Mouse (Mus musculus): Measurements from ENCODE around the gene Rfx5.
"Not testable (repeated sequence)": the region's sequence is repeated elsewhere in the genome, so short reads cannot be mapped to it uniquely, and the experiment has no call there.

Rfx5 gene

DNA sequence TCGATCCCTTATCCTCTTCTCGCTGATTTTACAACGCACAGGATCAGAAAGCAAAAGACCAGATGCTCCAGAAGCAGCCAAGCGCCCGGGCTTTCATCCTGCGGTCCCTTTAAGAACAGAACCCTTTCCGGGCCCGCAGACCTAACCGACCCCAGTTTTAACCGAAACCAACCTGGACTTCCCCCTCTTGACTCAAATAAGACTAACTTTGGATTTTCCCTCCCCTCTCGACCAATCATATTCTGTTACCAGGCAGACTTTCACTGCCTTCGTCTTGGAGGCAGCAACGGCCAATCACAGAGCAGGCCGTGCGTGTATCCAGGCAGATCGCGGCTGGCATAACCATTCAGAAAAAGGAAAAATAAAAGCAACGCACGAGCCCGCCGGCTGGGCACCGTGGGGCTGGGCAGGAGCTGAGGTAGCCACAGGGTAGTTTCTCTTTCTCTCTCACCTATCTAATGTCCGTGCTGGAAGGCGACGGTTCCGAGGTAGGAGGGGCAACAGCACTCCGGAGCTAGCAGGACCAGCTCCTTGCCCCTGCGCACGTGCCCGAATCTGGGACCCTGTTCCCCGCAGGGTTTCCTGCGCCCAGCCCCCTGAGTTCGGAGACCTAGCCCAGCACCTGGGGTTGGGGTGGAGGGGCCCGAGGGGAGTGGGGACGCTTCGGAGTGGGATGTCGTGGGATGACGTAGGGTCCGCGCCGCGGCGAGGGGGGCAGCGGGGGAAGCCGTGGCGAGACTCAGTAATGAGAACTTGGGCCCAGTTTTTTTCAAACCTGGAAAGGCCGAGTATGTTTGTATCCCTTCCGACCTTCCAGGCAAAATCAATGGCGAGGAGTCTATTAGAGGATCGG is at the start of gene Rfx5:
Gene Rfx5 (plus strand): TSS at position 312 of the 853 bp plus-strand sequence.
- DNase-seq (ENCODE audit: low spot score): peak; percentile 79

DNA sequence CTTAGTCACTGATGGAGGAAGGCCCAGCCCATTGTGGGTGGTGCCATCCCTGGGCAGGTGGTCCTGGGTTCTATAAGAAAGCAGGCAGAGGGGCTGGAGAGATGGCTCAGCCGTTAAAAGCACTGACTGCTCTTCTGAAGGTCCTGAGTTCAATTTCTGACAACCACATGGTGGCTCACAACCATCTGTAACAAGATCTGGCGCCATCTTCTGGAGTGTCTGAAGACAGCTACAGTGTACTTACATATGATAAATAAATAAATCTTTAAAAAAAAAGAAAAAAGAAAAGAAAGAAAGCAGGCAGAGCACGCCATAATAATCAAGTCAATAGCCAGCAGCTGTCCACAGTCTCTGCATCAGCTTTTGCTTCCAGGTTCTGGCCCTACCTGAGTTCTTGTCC is 49.1 kb upstream of the Rfx5 start:
- not testable (repeated sequence) for DNase-seq (ENCODE audit: low spot score)

DNA sequence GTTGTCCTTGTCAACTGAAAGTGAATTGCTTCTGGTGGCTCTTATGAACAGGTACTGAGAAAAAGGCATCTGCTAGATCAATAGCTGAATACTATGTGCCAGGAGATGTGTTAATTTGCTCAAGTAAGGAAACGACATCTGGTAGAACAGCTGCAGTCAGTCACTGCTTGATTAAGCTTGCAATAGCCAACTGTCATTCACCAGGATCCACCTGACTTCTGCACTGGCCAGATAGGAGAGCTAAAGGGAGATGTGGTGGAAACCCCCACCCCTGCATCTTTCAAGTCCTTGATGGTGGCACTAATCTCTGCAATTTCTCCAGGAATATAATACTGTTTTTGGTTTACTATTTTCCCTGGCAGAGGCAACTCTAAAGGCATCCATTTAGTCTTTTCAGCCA is 47.4 kb upstream of the Rfx5 start:
- DNase-seq (ENCODE audit: low spot score): no peak

DNA sequence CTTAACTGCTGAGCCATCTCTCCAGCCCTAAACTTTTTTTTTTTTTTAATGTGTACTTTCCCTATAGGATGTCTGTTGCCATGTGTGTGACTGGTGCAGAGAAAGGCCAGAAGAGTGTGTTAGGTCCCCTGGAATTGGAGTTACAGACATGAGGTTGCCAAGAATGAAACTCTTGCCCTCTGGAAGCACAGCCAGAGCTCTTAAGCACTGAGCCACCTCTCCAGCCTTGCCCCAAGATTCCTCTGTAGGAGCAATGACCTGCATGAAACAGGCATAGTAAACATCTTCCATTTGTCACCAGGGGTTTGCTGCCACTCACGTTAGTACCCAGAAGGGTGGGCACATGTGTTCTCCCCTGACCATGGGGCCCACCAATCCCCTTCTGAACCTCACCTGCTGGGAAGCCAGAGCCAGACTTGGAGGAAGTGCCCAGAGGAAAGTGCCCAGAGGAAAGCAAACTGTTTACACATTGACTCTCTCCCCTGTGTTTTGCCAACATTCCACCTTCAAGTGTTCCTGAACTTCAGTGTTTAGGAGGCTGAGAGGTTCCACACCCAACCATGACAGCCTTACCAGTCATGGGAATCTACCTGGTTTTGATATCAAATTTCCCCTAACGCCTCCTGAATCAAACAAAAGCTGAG is 42.7 kb upstream of the Rfx5 start:
- no peak for DNase-seq (ENCODE audit: low spot score)

DNA sequence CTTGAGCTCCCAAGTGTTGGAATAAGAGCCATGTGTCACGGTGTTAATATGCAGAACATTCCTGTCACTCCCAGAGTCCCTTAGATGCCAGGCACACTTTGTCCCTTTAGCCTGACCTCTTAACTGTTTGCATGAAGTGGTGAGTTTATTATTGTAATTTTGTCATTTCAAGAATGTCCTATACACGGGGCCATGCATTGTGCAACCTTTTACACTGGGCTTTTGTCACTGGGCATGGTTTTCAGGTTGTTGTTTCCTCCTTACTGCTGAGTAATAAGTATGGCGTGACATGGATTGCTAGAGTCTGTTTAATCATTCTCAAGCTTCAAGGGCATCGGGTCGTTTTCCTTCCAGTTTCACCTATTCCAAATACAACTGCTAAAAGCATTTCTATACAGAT is 40.1 kb upstream of the Rfx5 start:
- DNase-seq (ENCODE audit: low spot score): no peak

DNA sequence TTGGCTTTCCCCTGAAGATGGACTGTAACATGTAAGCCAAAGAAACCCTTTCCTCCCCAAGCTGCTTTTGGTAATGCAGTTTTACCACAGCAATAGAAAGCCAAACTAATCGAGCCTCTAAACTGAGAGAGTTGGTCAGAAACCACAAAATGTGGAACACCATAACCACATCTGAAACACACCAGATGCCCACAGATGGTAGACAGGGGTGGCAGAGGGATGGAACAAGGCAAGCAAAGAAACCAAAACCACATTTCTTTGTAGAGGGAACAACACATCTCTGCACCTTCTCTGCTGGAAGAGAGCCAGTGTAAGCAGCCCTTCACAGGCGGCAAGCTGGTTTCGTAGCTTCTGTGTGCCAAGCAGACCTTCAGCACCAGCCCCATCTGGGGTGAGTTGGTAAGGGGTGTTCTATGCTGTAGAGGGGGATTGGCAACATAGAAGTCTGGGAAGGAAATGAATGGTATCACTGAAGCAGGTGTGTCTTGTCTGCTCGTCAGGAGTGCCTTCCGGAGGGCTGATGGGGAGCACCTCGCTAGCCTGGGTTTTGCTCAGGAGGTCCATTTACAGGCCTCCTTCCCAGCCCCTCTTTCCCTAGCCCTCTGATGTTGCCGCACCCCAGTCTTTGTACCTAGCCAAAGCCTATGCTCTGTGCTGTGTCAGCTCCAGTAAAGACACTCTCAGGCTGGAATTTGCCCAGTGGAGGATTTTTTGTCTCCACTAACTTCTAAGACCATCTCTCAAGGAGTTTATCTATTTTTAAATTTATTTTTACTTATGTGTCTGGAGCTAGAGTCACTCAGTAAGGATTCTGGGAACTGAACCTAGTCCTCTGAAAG is 37.8 kb upstream of the Rfx5 start:
- DNase-seq (ENCODE audit: low spot score): no peak

DNA sequence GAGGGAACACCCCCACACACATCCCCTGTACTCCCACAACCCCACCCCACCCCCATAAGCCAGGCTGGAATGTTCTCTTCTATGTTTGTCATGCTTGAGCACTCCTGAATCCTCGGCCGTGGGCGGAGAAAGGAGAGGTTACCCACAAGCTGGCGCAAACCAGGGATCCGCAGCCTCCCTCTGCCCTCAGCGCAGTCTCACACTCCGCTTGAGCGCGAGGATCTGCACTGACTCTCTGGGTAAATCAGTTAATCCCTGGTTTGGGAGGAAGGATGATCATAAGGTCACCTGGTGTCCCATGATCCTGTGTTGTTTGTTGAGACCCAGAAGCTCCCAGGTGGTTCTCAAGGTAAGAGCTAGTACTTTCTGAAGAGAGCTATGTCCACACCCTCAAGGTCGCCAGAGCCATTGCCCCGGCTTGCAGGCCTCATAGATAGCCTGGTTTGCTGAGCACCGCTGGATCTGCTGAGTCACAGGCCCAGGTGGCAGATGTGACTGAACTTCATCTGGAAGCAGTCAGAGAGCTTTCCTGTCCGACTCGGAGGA is 36.0 kb upstream of the Rfx5 start:
- DNase-seq (ENCODE audit: low spot score): no peak

DNA sequence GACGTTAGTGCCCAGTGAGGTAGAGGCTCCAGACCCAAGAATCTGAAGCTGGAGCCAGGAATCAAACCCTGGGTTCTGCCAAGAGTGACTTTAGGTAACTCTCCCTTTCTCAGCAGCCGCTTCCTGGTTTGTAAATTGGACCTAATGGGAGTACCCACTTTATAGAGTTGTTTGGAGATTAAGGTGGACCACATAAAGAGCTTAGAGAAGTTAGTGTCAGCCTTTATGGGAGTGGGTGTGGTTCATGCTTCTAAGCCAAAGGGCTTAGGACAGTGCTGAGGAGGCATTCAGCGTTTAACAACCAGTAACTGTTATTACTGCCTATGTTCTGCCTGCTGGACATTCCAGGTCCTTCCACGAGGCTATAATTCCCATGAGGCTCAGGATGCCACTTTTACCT is 35.0 kb upstream of the Rfx5 start:
- no peak for DNase-seq (ENCODE audit: low spot score)

DNA sequence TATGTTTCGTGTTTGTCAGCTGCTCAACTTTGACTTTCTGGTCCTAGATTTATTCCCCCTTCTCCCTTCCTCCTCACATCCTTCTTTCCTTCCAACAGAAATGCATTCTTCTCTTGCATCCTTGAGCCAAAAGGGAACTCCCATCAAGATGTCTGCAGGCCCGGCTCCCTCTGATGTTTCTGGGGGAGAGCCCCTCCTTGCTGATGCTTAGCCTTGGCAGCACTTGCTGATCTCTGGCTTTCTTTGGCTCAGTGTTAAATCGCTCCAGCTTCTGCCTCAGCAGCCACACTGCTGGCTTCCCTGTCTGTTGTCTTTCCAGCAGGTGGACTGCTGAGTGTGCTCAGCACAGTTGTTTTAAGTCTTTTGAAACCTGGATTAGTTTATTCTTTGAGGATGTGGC is 32.8 kb upstream of the Rfx5 start:
- no peak for DNase-seq (ENCODE audit: low spot score)

DNA sequence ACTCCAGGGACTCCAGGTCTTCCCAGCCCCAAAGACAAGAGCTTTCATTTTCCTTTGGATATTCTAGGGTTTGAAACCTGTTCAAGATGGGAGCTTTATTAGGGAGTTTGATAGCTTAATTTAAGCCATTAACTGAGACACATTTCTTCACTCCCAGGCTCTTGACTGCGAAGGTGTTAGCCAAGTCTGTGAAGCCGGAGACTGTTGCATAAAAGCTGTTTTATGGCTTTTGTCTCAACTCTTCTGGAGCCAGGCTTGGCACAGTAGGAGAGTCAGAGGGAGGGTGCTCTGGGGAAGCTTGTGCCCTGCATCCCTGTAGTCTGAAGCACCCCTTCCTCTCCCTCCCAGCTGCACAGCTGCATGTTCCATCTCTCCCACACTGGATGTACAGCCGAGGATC is 31.5 kb upstream of the Rfx5 start:
- DNase-seq (ENCODE audit: low spot score): no peak

DNA sequence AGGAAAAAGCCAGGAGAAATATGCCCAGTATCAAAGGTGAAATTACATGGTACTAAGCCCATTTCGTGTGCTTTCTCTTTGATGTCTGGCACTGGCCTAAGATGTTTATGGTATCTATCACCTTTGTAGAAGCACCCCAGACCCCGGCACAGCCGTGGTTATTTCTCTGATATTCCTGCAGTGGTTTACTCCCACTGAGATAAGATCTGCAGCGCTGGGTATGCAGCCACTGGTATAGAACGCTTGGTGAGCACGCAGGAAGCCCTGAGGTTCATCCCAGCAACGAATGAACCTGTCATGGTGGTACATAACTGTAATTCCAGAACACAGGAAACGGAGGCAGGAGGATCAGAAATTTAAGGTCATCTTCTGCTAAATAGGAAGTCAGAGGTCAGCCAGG is 29.2 kb upstream of the Rfx5 start:
- DNase-seq (ENCODE audit: low spot score): no peak

DNA sequence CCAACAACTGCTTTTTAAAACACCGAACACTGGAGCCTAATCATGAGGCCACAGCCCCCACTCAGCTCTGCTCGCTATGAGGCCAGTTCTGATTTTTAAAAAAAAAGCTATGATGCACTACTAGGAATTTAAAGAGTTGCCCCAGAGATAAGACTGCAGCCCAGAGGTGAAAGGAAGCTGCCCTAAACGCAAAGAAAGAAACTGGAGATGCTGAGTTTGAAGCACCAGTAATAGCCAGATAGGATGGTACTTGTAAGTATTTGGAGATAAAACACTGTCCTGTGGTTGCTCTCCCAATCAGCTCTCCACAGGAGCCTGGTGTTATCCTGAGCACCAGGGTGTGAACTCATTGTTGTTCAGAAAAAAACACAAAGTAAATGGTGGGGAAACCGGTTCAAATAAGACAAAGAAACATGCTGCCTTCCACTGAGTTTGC is 27.6 kb upstream of the Rfx5 start:
- DNase-seq (ENCODE audit: low spot score): not testable (repeated sequence)

DNA sequence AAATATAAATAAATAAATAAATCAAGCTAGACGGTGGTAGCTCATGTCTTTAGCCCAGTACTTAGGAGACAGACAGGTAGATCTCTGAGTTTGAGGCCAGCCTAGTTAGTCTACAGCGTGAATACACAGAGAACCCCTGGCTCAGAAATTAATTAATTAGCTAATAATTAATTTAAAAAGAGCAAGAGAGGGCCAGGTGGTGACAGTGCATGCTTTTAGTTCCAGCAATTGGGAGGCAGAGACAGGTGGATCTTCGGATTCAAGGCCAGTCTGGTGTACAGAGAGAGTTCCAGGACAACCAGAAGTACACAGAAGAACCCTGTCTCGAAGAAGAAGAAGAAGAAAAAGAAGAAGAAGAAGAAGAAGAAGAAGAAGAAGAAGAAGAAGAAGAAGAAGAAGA is 24.9 kb upstream of the Rfx5 start:
- not testable (repeated sequence) for DNase-seq (ENCODE audit: low spot score)

DNA sequence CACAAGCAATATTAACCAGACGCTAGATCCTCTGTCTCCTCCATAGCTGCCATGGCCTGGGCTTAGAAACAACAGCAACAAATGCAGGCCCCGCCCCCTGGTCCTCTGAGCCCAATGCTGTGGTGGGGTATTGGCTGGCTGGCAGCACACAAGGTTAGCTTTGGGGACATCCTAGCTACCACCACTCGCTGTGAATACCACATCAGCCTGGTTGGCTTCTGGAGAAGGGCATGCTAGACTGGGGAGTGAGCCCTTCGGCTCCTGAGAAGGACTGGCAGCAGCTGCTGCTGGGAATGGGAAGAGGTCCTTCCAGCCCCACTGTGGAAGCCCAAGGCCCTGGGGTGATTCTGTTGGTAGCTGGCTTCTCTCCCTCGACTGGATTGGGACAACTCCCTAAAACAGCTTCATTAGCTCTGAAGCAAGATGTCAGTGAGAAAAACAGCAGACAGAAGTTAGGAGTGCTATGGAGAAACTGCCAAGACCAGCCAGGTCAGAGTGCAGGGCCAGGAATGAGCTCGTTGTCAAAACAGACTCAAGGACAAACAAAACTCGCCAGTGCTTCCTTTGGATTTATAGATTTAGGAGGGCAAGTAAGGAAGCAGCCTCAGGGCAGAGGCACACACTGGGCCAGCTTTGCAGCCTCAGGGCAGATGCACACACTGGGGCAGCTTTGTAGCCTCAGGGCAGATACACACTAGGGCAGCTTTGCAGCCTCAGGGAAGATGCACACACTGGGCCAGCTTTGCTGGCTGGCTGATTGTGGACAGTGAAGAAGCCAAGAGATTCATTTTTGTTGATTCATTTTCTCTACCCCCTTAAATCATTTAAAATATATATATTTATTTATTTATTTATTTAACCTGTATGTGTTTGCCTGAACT is 23.2 kb upstream of the Rfx5 start:
- DNase-seq (ENCODE audit: low spot score): not testable (repeated sequence)

DNA sequence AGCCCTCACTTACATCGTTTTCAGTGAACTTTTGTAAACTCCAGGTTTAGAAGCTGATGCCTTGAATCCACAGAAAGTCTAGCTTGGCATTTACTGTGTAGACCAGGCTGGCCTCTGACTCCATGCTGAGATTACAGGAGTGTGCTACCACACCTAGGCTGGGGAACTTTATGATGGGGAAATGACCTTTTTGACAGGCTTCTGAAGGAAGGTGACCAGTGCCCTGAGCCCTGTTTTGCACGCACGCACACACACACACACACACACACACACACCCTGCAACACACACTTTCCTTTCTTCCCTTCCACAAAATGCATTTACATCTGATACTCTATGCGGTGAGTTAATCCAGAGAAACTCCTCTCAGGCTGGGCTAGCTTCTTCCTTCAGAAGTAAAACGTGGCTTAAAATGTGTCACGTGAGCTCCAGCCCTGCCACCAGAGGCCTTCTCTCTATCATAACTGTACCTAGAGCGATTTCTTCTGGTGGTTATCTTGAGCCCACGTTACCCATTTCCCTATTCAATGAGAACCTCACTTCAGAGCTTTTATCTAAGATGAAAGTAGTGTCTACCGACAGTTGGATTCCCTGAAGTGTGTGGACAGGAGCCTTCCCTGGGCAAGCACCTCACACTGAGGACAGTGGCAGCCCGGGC is 22.3 kb upstream of the Rfx5 start:
- not testable (repeated sequence) for DNase-seq (ENCODE audit: low spot score)

DNA sequence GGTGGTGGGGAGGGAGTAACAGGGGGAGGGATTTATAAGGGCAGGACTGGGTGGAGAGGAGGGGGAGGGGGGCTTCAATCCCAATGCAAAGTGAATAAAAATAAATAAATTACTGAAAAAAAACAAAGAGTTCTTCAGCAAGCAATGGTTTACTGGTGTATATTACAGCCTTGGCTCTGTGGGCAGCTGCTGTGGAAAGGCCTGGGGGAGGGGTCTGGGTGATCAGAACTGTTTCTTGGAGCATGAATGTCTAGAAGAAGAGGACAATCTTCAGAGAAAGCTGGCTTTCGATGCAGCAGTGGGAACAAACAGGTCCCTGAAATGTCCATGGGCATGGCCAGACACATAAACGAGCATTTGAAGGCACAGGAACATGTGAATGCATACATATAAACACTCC is 21.6 kb upstream of the Rfx5 start:
- DNase-seq (ENCODE audit: low spot score): not testable (repeated sequence)

DNA sequence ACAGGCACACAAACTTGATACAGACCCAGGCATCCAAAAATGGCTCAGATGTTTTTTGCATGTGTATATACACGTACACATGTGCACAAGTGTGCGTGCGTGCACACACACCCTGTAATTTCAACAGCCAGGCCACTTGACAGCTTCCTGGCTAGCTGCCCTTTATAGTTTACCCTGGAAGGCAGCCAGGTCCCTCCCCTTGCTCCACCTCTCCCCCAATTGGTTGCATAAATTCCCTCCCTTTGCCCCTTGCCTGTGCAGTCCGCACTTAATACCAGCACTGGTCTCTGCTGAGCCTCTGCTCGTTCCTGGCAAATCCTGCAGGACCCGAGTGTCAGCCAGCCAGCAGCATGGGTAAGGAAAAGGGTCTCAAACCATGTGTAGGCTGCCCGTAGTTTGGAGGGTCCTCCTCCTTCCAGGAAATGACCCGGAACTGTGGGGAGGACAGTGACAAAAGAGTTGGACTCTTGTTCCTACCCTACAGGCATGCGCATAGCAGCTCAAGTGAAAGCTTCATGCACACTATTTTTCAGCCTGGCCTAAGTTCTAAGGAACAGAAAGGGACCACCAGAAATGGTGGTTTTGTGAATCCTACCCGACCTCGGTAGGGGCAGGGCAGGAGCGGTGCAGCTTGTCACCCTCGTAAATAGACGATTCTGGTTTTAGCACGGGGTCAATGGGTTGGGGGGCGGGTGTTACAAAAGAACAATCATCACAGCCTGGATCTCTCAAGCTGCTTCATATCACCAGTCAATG is 20.9 kb upstream of the Rfx5 start, which contains the start of gene Selenbp1:
Gene Selenbp1 (plus strand): TSS at position 248 of the 756 bp plus-strand sequence.
- peak; percentile 79 for DNase-seq (ENCODE audit: low spot score)

DNA sequence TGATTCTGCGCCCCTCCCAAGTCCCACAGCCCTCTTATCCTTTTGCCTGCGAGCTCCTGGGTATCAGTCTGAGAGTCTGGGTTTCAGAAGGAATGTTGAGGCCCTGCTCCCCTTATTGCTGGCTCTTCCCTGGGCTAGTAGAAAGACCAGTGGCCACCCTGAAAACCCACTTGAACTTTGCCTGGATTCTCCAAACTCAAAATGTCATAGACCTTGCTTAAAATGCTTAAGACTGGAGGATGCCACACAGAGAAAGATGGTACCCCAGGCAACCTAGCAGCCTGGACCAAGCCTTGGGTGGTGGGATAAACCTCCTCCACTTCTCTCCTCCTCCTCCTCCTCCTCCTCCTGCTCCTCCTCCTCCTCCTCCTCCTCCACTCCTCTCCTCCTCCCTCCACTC is 20.3 kb upstream of the Rfx5 start:
- DNase-seq (ENCODE audit: low spot score): not testable (repeated sequence)

DNA sequence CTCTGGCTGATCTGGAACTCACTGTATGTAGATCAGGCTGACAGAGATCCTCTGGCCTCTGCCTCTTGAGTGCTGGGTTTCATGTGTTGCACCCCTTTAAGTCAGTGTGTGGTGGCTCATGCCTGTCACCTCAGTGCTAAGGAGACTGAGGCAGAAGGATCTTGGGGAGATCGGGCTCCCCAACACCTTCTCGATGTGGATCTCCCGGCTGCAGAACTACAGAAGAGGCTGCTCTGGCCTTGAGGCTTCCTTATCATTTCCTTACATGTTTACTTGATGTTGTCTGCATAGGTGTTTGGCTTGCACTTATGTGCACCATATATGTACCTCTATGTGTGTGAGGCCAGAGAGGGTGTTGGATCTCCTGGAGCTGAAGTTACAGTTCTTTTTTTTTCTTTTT is 19.3 kb upstream of the Rfx5 start:
- not testable (repeated sequence) for DNase-seq (ENCODE audit: low spot score)

DNA sequence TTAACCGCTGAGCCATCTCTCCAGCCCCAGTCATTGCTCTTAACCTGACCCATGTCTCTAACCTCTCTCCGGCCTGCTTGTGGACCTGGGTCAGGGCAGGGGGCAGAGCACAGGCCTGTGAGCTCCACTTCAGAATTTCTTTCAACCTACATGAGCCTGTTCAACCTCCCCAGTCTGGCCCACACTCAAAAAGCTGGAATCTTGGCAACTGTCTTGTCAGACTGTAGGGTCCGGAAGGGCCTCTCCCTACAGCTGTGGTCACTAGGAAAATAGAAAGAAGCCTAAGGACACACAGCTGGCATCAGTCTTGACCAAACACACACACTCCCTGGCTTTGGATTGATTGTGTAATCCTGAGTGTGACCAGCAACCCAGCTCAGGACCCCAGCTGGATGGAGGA is 18.5 kb upstream of the Rfx5 start:
- DNase-seq (ENCODE audit: low spot score): peak; percentile 55
